Mouse (Mus musculus): ENCODE data around the gene Snapc3. TPM values are rescaled to one million over a fixed set of nuclear protein-coding genes. Genes with fewer than 3 reads are reported as not detected.
A peak's percentile ranks its signal among the peaks of the same experiment; 100 is the strongest.

Gene Snapc3
- 7.8 and 8.4 TPM in 2 replicates for polyA plus RNA-seq (2015; fragmentation: Nextera tagmentation; extraction: Ambion mirVana)

GRCm38 (mm10) chr4:83417160-83417819, at the start of gene Snapc3:
Snapc3 (plus strand) TSS chr4:83417724.
- WGBS (ENCODE audit: insufficient replicate concordance): 1% methylated on average over 41 of the region's 41 CpGs
- H3K9ac ChIP-seq (ENCODE audit: low read depth, low read length): peak within 1 kb of the TSS; percentile 74
- no peaks in the 10 kb centered on the region for H3K27me3 ChIP-seq (ENCODE audit: control insufficient read depth, insufficient read depth, low read depth, low read length)
- H3K9me3 ChIP-seq (replicated peaks; ENCODE audit: control insufficient read depth, low read length): no peaks in the 10 kb centered on the region
- peak within 1 kb of the TSS; percentile 17; the same call in 1 of the 2 replicates for H3K27ac ChIP-seq (ENCODE audit: low read length)
- peak; percentile 99 for ATAC-seq (ENCODE audit: low read depth)
- no peaks in the 10 kb centered on the region for H3K36me3 ChIP-seq (ENCODE audit: control insufficient read depth, insufficient read depth)
- H3K4me1 ChIP-seq (ENCODE audit: control insufficient read depth, low read depth, low read length): peaks cover 11% of the 10 kb centered on the region
- H3K4me2 ChIP-seq (ENCODE audit: low read depth, low read length): peak within 1 kb of the TSS; percentile 76
- peak within 1 kb of the TSS; percentile 68 for H3K4me3 ChIP-seq (ENCODE audit: low read depth, low read length)

GRCm38 (mm10) chr4:83373381-83373780, 44.1 kb upstream of the Snapc3 start:
- Histone ChIP-seq H3K4me1 (ENCODE audit: control insufficient read depth, low read depth, low read length) (no peaks in the 10 kb centered on the region), H3K27me3 (ENCODE audit: control insufficient read depth, insufficient read depth, low read depth, low read length) (no peaks in the 10 kb centered on the region), H3K4me3 (ENCODE audit: low read depth, low read length) (no peak overlapping the region), H3K9ac (ENCODE audit: low read depth, low read length) (no peak overlapping the region), H3K36me3 (ENCODE audit: control insufficient read depth, insufficient read depth) (no peaks in the 10 kb centered on the region), H3K27ac (ENCODE audit: low read length) (no peak overlapping the region), H3K4me2 (ENCODE audit: low read depth, low read length) (no peak overlapping the region), H3K9me3 (replicated peaks; ENCODE audit: control insufficient read depth, low read length) (no peaks in the 10 kb centered on the region)
- ATAC-seq (ENCODE audit: low read depth): no peak
- 46% methylated on average over 4 of the region's 4 CpGs for WGBS (ENCODE audit: insufficient replicate concordance)

- H3K27me3 ChIP-seq (ENCODE audit: control insufficient read depth, insufficient read depth, low read depth, low read length): no peaks in the 10 kb centered on the region
- no peaks in the 10 kb centered on the region for H3K9me3 ChIP-seq (replicated peaks; ENCODE audit: control insufficient read depth, low read length)
- no peak for ATAC-seq (ENCODE audit: low read depth)
- no peak overlapping the region for H3K4me3 ChIP-seq (ENCODE audit: low read depth, low read length)
- 54% methylated on average over 6 of the region's 6 CpGs for WGBS (ENCODE audit: insufficient replicate concordance)
- no peaks in the 10 kb centered on the region for H3K36me3 ChIP-seq (ENCODE audit: control insufficient read depth, insufficient read depth)
- no peaks in the 10 kb centered on the region for H3K4me1 ChIP-seq (ENCODE audit: control insufficient read depth, low read depth, low read length)
- no peak overlapping the region for H3K9ac ChIP-seq (ENCODE audit: low read depth, low read length)
- no peak overlapping the region for H3K4me2 ChIP-seq (ENCODE audit: low read depth, low read length)
- H3K27ac ChIP-seq (ENCODE audit: low read length): no peak overlapping the region
These were observed 41.9 kb upstream of the Snapc3 start for GRCm38 (mm10) chr4:83375650-83376049.

- no peaks in the 10 kb centered on the region for H3K27me3 ChIP-seq (ENCODE audit: control insufficient read depth, insufficient read depth, low read depth, low read length)
- no peaks in the 10 kb centered on the region for H3K9me3 ChIP-seq (replicated peaks; ENCODE audit: control insufficient read depth, low read length)
- no peak overlapping the region for H3K4me3 ChIP-seq (ENCODE audit: low read depth, low read length)
- H3K36me3 ChIP-seq (ENCODE audit: control insufficient read depth, insufficient read depth): no peaks in the 10 kb centered on the region
- no peaks in the 10 kb centered on the region for H3K4me1 ChIP-seq (ENCODE audit: control insufficient read depth, low read depth, low read length)
- H3K9ac ChIP-seq (ENCODE audit: low read depth, low read length): no peak overlapping the region
- H3K27ac ChIP-seq (ENCODE audit: low read length): no peak overlapping the region
- WGBS (ENCODE audit: insufficient replicate concordance): 32% methylated on average over 7 of the region's 7 CpGs
- ATAC-seq (ENCODE audit: low read depth): no peak
- no peak overlapping the region for H3K4me2 ChIP-seq (ENCODE audit: low read depth, low read length)
These were observed 41.0 kb upstream of the Snapc3 start for GRCm38 (mm10) chr4:83376461-83377015.

GRCm38 (mm10) chr4:83379036-83379435, 38.5 kb upstream of the Snapc3 start:
- no peak overlapping the region for H3K27ac ChIP-seq (ENCODE audit: low read length)
- no peaks in the 10 kb centered on the region for H3K4me1 ChIP-seq (ENCODE audit: control insufficient read depth, low read depth, low read length)
- H3K9ac ChIP-seq (ENCODE audit: low read depth, low read length): no peak overlapping the region
- no peaks in the 10 kb centered on the region for H3K27me3 ChIP-seq (ENCODE audit: control insufficient read depth, insufficient read depth, low read depth, low read length)
- H3K4me3 ChIP-seq (ENCODE audit: low read depth, low read length): no peak overlapping the region
- H3K4me2 ChIP-seq (ENCODE audit: low read depth, low read length): no peak overlapping the region
- H3K36me3 ChIP-seq (ENCODE audit: control insufficient read depth, insufficient read depth): no peaks in the 10 kb centered on the region
- H3K9me3 ChIP-seq (replicated peaks; ENCODE audit: control insufficient read depth, low read length): no peaks in the 10 kb centered on the region
- ATAC-seq (ENCODE audit: low read depth): no peak

GRCm38 (mm10) chr4:83379746-83380145, 37.8 kb upstream of the Snapc3 start:
- Histone ChIP-seq H3K4me3 (ENCODE audit: low read depth, low read length) (no peak overlapping the region), H3K4me1 (ENCODE audit: control insufficient read depth, low read depth, low read length) (no peaks in the 10 kb centered on the region), H3K9ac (ENCODE audit: low read depth, low read length) (no peak overlapping the region), H3K27ac (ENCODE audit: low read length) (no peak overlapping the region), H3K27me3 (ENCODE audit: control insufficient read depth, insufficient read depth, low read depth, low read length) (no peaks in the 10 kb centered on the region), H3K9me3 (replicated peaks; ENCODE audit: control insufficient read depth, low read length) (no peaks in the 10 kb centered on the region), H3K4me2 (ENCODE audit: low read depth, low read length) (no peak overlapping the region), H3K36me3 (ENCODE audit: control insufficient read depth, insufficient read depth) (no peaks in the 10 kb centered on the region)
- WGBS (ENCODE audit: insufficient replicate concordance): 53% methylated on average over 6 of the region's 6 CpGs
- ATAC-seq (ENCODE audit: low read depth): no peak

GRCm38 (mm10) chr4:83380266-83380665, 37.3 kb upstream of the Snapc3 start:
- 57% methylated on average over 4 of the region's 4 CpGs for WGBS (ENCODE audit: insufficient replicate concordance)
- no peak overlapping the region for H3K27ac ChIP-seq (ENCODE audit: low read length)
- H3K9ac ChIP-seq (ENCODE audit: low read depth, low read length): no peak overlapping the region
- H3K27me3 ChIP-seq (ENCODE audit: control insufficient read depth, insufficient read depth, low read depth, low read length): no peaks in the 10 kb centered on the region
- no peaks in the 10 kb centered on the region for H3K36me3 ChIP-seq (ENCODE audit: control insufficient read depth, insufficient read depth)
- H3K4me1 ChIP-seq (ENCODE audit: control insufficient read depth, low read depth, low read length): no peaks in the 10 kb centered on the region
- H3K4me2 ChIP-seq (ENCODE audit: low read depth, low read length): no peak overlapping the region
- H3K4me3 ChIP-seq (ENCODE audit: low read depth, low read length): no peak overlapping the region
- no peak for ATAC-seq (ENCODE audit: low read depth)
- H3K9me3 ChIP-seq (replicated peaks; ENCODE audit: control insufficient read depth, low read length): no peaks in the 10 kb centered on the region

GRCm38 (mm10) chr4:83383899-83384490, 33.5 kb upstream of the Snapc3 start:
- Histone ChIP-seq H3K36me3 (ENCODE audit: control insufficient read depth, insufficient read depth) (no peaks in the 10 kb centered on the region), H3K4me3 (ENCODE audit: low read depth, low read length) (no peak overlapping the region), H3K4me1 (ENCODE audit: control insufficient read depth, low read depth, low read length) (no peaks in the 10 kb centered on the region), H3K27me3 (ENCODE audit: control insufficient read depth, insufficient read depth, low read depth, low read length) (no peaks in the 10 kb centered on the region), H3K9me3 (replicated peaks; ENCODE audit: control insufficient read depth, low read length) (no peaks in the 10 kb centered on the region), H3K4me2 (ENCODE audit: low read depth, low read length) (no peak overlapping the region), H3K27ac (ENCODE audit: low read length) (no peak overlapping the region), H3K9ac (ENCODE audit: low read depth, low read length) (no peak overlapping the region)
- ATAC-seq (ENCODE audit: low read depth): no peak
- WGBS (ENCODE audit: insufficient replicate concordance): 38% methylated on average over 6 of the region's 6 CpGs

GRCm38 (mm10) chr4:83385091-83385490, 32.4 kb upstream of the Snapc3 start:
- Histone ChIP-seq H3K4me2 (ENCODE audit: low read depth, low read length) (no peak overlapping the region), H3K27me3 (ENCODE audit: control insufficient read depth, insufficient read depth, low read depth, low read length) (no peaks in the 10 kb centered on the region), H3K36me3 (ENCODE audit: control insufficient read depth, insufficient read depth) (no peaks in the 10 kb centered on the region), H3K4me3 (ENCODE audit: low read depth, low read length) (no peak overlapping the region), H3K27ac (ENCODE audit: low read length) (no peak overlapping the region), H3K4me1 (ENCODE audit: control insufficient read depth, low read depth, low read length) (no peaks in the 10 kb centered on the region), H3K9me3 (replicated peaks; ENCODE audit: control insufficient read depth, low read length) (no peaks in the 10 kb centered on the region), H3K9ac (ENCODE audit: low read depth, low read length) (no peak overlapping the region)
- ATAC-seq (ENCODE audit: low read depth): no peak

All from liver, embryonic 16.5 days (tissue).